Mouse (Mus musculus) cerebellum, postnatal 36 days (tissue): Measurements from ENCODE around the gene Fndc3b.
"Not testable (repeated sequence)": the region's sequence is repeated elsewhere in the genome, so short reads cannot be mapped to it uniquely, and the experiment has no call there.

ENCODE experiments used
- DNase-seq, 2 experiments: peaks; one replicate each; pipeline ENCODE4 v3.0.0; 2021 to 2022; ENCODE audit warnings: mixed read lengths in 2 of 2

Fndc3b gene

DNA sequence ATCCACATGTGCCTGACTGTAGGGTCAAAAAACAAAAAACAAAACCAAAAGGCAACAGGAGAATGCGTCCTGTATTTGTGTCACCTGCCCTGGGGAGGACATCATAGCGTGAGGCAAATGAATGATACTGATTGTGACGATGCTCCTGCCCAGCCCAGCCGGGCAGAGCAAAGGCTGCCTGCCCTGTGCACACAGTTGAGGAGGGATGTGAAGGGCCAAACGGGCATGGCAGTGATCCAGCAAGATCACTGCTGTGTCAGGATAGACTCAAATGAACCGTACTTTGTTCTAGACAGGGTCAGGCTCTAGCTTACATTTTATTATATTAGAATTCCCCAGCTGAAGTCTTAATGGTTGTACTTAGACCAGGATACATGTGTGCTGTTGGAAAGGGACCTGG lies 219.3 kb downstream of the Fndc3b start:
- DNase-seq: no peak

DNA sequence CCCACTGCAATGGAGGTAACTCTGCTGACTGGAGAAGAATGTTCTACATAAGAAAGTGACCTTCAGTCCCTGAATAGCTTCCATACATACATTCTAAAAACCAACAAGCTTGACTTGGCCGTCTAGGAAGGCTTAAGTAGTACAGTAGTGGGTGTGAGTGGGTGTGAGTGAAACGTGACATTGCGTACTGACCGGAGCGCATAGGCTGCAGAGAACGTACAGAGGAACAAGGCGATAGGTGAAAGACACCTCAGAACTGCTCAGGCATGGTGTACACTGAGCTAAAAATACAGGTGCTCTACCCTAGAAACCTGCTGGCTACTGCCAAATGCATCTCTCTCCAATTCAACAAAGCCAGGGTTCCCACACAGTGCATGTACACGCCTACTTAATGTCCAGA lies 219.7 kb downstream of the Fndc3b start:
- DNase-seq: no peak

DNA sequence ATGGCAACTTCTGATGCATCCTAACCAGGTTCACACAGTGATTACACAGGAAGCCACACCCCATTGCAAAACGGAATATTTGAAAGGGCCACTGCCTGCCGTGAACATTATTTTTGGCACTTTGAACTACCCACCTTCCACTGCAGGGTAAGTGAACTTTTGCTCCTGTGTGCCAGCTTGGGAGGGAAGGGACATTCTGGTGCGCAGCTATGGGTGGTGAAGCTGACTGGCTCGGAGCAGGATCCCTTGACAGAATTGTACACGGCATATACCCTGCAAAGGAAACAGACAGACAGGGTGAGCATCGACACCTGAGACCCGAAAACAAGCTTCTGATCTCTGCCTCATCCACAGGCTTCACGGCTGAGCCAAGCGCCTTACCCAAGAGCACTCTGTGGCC lies 220.2 kb downstream of the Fndc3b start:
- DNase-seq: no peak

DNA sequence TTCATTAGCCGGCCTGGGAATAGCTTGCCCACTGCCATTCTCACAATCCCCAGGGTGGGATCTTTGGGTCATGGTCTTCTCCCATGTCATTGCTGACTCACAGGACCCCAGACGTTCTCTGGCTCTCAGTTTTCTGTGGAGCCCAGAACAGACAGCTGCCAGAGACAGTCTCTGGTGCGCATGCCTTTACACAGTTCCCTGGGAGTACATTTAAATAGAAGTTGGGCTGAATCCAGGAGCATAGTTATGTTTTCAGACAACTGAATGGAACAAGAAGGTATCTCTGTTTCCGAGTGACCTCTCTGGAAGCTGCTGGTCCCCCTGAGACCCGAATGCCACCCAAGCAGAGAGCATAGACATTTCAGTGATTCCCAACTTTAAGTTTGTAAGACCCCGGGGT lies 221.6 kb downstream of the Fndc3b start:
- DNase-seq: no peak

DNA sequence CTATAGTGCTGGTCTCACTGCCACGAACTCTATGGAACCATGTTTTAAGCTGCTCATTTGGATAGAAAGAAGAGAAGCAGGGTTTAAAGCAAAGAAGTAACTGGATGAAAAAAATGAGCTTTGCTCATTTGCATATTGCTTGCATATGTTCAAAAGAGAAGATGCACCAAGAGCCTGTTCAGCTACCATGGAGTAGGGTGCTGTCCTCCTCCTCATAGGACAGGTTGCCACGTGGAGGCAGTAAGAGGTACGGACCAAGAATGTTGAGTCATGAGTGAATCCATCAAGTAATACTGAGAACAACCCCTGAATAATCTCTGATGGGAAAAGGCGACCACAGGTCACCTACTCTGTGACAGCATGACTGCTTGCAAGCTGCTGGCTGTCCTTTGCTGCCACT lies 226.0 kb downstream of the Fndc3b start:
- no peak for DNase-seq

DNA sequence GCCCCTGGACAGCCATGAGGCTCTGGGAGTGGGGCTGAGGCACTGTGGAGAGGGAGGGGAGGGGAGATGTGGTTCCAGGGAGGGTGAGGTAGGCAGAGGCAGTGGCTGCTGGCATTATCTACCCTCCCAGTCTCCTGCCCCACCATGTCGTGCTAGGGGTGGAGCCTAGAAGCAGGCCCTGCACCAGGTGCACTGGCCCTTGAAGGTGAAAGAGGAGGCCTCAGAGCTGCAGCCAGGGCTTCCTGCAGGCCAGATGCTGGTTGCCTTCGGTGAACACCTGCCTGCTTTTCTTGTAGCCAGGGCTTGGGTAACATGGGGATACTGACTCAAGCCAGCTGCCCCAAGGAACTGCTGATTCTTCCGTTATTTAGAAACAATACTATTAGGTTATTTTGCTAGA lies 226.4 kb downstream of the Fndc3b start:
- no peak for DNase-seq

DNA sequence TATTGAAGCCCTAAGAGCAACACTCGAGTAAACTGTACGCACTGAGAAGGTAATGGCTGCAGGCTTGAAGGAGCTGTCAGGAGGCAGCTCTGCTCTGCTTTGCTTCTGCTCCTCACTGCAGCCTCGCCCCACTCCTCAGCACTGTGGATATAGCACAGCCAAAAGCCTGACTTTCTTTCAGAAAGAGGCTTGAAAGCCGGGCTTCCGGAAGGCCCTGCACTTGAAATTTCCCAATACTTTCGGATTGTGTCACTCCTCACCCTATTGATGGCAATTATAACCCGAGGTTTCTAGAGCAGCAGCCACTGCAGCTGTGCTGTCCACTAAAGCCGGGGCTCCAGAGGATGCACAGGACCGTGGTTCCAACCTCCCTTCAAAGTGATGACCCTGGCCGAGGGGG lies 227.3 kb downstream of the Fndc3b start:
- DNase-seq: no peak

DNA sequence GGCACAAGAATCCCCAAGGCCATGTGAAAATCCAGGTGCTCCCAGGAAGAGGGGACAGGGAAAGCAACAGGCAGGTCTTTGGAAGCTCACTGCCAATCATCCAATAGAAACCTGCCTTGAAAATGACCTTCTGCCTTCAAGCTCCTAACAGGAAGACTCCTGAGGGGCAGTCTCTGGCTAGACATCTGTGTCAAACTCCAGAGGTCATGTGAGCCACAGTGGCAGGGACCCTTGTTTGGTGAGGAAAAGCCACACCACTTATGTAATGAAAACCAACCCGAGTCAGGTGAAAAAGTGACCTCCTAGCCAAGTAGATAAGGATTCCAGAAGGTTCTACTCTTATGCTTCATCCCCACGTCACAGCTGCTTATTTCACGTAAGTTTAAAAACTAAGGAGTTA lies 227.8 kb downstream of the Fndc3b start:
- no peak for DNase-seq

DNA sequence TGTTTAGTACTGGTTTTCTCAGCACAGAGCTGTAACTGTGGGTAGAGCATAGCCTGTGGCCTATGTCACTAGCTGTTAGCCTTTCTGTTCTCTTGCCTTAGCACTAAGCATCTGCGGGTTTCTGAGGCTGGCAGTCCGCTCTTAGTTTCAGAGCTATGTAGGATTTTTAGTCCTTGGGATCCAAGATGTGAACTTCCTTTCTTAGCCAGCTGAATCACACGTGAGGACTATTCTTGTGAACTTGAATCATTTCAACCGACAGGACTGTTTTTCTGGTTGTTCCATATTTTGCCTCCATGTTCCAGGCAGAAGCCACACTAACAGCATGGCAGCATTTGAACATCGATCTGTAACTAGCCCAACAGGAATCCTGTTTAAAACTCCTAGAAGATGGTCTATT lies 229.4 kb downstream of the Fndc3b start:
- DNase-seq: no peak

DNA sequence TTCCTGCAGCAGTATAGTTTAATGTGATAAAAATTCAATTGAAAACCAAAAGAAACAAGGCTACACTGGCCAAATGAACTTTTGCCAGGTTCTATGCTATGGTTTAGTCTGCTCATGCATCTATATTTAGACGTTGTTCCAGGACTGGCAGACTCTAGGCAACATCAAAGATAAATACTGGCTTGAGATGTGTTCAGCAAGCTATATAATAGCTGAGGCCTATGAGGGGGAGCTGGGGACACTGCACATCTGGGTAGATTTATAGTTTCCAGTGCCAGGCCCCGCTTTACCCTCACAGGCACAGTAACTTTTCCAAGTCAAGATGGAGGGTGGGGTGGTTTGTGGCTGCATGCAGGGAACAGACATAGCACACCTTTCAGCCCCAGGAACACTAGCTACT lies 231.7 kb downstream of the Fndc3b start:
- DNase-seq: no peak

DNA sequence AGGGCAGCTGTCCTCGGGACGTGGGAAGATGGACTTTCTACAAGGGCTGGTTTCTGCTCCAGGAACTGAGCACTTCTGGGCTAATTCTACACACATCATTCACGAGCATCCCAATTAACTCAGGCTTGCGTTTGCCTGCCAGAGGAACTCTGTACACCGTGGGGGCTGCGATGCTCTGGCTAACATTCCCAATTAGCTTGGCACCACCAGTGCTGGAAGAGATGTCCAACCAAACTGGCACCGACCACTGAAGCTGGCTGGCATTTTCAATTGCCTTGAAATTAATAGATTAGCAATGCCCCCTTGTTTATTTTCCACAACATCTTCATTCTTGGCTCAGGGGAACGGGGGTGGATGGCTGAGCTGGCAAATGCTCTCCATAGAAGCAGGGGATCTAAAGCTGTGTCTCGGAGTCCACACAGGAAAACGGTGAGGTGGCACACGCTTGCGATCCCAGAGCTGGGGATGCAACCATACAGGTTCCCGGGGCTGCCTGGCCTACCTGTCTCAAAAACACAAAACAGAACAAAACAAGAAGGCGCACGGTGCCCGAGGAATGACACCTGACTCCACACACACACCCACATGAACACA lies 232.4 kb downstream of the Fndc3b start:
- DNase-seq: no peak

DNA sequence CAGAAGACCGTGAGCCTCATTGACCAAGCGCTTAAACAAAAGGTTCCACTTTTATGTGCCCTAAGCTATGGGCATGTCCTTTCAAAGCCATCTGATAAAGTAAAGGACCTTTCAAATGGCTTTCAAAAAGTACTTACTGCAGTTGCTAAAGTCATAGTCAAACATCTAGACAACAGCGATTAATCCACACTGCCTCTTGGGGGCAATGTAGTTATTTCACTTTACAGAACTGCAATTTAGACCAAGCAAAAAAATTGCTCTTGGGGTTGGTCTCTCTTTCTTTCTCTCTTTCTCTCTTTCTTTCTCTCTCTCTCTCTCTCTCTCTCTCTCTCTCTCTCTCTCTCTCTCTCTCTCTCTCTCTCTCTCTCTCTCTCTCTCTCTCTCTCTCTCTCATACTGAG lies 233.4 kb downstream of the Fndc3b start:
- DNase-seq: not testable (repeated sequence)

DNA sequence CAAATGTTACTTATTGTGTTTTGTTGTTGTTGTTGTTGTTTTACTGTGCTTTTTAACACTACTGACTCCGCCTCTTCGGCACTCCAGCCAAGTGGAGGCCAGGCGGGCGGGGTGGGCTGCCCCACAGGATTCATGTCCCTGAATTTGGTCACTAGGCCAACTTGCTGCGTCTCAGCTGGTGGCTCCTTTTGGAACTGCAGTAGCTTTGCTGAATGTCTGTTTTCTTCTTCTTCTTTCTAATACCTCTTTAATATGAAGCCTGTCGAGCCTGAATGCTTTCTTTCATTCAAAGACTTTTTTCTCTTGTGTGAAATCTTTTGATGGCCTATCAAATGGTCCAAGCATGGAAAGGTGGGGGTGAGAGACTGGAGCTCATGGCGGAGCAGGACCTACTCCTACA lies 235.2 kb downstream of the Fndc3b start:
- no peak for DNase-seq

DNA sequence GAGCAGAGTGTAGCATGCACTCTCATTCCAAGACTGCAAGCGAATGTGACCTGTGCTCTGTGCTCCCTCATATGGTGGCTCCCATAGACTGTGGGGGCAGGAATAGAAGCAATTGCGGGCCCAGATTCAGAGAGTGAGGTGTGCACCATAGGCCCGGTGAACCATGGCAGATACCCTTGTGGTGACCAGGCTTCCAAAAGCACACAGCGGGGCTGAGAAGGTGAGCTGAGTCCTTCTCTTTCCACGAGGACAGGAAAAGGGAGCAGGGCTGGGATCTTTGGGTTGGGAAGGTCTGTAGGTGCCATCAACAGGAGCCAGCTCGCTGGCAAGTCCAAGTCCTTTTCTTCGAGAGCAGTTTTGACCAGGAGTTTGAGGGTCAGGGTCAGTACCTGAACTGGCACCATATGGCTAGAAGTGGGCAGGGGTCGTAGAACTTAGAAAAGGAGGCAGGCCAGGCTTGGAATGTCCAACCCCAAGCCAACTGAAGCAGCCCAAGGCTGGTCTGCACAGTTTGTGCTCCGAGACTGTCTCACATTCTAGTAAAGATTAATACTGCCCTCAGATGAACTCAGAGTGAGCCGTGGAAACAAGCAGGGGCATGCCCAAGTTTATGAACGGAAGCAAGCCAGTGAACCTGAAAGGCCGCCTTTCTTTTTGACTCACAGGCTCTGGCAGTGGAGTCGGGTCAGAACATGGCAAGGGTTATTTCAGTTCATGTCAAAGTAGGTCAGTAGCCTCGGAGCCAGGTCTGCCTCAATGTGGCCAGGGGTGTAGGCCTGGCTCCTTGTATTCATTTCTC lies 237.1 kb downstream of the Fndc3b start:
- DNase-seq: no peak

DNA sequence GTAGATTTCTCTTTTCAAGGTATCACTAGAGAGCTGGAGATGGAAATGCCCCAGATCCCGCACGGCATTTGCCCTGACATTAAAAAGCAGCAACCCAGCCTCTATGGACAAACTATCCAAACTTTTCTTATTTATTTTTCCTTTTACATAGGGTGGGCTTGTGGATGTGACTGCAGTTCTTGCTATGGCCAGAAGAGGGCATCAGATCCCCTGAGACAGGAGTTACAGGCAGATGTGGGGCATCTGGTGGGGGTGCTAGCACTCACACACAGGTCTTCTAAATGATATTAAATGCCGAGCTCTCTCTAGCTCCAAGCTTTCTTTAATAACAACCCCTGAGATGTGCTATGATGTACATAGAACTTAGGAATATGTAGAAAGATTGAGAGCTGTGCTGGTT lies 238.3 kb downstream of the Fndc3b start:
- no peak for DNase-seq

DNA sequence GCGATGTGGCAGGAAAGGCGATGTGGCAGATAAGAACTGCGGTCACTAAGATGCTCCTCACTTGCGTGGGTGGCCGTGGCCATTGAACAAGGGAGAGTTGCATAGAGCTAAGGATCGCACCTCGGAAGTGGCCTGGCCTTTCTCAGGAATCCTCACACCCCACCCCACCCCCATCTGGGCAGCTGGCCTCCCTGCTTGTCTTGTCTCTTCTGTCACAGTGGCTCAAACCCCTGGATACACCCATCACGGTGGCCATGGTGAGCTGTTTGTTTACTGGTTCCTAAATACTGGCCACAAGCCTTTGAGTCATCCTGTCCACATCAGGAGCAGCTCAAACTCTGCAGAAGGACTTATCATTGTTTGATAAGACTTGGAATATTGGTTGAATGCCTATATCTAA lies 240.3 kb downstream of the Fndc3b start:
- DNase-seq: no peak

DNA sequence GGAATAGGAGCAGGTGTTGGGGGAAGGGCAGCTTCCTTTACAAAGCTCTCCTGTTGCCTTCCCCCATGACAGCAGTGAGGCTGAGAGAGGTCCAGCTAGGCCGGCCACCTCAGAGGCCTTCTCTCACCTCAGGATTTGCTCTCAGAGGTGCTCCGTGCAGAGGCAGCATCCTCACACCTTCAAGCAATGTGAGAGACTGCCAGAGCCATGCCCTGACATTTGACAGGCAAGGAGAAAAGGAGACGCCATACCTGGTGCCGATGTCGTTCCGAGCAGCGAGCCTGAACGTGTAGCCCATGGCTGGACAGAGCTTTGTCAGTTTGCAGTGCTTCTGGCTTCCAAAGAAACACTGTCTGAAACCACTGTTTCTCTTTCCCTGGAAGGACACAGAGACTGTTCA lies 241.1 kb downstream of the Fndc3b start:
- no peak for DNase-seq

DNA sequence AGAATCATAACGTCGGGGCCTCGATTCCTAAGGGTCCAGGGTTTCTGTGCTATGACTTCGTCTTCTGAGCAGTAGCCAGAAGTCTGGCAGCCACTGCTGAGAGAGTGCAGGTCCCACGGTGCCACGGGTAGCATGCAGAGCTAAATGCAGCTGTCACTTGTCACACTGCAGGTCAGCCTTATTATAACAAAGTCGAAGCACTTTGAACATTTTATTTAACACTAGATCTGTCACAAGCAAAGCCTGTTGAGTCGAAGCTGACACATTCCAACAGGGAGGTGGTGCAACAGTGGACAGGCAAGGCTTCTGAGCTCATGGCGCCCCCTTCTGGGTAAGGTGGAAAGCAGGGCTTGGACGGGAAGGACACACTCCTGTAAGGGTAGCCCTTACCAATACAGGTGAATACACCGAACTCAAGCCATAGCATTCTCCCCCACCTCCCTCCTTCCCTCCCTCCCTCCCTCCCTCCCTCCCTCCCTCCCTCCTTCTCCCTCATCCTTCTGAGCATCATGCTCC lies 243.5 kb downstream of the Fndc3b start:
- DNase-seq: no peak

DNA sequence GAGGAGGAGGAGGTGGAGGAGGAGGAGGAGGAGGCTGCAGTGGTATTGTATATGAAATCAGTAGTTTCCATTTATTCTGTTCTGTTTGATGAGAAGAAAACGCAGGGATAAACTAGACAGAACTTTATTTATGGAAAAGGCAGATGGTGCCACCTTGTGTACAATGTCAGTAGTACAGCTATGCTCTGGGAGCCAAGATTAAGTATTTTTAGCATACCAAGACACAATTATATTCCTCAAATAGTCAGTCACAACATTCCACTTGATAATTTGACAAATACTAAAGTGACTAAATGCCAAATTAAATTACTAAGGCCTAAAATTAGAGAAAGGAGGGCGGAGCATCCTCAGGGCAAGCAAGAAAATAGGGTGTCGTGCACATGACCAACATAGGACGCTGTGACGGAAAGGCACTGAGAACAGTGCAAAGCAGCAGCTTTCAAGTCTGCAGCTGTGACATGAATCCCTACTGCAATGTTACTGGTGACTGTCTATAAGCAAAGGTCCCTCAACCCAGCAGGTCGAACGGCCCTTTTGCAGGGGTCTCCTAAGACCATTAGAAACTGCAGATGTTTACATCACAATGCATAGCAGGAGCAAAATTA lies 244.7 kb downstream of the Fndc3b start:
- DNase-seq: peak in 1 of 2 experiments; percentile 47

DNA sequence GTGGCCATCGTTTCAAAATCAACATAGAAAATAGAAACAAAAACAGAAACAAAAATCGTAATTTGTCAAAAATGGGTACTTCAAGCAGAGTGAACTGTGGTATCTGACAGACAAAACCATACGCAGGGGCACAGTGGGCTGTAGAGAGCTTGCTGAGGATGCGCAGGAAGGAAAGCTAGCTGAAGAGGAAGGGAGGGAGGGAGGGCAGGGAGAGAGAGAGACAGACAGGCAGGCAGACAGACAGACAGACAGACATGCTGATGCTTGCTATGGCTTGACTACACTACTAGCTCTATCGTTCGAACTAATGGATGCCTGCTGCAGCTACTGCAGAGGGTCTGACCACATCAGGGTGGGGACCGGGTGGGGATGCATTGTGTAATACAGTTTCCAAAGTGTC lies 247.7 kb downstream of the Fndc3b start:
- no peak for DNase-seq

DNA sequence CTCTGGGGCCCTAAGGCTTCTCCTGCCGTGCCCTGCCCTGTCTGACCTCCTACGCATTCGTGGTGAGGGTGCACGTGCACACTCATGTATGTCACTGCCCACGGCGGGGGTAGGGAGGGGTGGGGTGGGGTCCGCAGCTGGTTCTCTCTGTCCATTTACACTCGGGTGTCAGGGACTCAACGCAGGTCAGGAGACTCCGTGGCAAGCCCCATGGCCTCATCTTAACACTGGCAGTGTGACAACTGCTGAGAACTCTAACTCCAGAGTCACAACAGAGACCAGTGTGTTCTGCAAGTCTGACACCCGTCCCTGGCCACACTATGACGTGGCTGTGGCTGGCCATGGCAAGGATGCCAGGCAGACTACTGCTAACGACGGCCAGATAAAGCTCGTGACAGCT lies 248.2 kb downstream of the Fndc3b start:
- DNase-seq: no peak

DNA sequence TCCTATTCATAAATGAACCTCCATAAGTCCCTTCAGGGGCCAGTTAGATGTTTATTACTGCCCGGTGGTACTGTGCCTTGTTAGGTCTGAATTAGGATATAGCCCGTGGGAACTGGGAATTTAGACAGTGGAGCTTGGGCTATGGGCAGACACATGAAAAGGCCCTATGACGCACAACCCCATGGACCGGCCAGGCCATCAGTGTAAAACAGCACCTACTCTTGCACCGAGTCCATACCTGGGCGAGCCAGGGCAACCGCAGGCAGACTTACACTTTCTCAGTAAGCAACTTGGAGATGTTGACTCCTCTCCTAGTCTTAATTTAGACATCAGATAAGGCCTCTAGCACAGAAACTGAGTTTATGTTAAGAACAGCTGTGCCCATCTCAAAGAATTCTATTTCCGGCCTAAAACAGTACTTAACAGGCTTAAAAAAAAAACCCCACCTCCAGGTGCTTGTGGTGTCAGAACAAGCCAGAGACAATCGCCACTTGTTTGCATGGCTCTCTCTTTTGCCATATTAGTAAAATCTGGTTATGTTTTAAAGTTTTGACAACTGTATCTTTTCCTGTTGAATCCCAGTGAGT lies 248.7 kb downstream of the Fndc3b start:
- no peak for DNase-seq

DNA sequence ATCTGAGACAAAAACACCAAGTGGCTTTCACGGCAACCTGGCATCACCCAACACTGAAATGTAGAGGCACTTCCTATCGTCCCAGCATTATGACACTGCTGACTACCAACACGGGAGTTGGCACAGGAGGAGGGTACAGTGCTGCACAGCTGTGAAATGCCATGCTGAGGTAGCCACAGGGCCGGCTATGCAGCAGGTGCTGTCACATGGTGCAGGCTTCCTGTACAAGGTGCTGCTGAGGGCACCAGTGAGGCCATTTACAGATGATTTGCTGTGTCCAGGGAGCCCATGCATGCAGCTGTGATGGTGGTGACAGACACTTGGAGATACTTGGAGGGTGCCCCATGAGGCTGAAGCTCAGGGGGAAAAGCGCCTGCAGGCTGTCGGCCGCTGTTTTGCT lies 249.2 kb downstream of the Fndc3b start:
- DNase-seq: no peak

DNA sequence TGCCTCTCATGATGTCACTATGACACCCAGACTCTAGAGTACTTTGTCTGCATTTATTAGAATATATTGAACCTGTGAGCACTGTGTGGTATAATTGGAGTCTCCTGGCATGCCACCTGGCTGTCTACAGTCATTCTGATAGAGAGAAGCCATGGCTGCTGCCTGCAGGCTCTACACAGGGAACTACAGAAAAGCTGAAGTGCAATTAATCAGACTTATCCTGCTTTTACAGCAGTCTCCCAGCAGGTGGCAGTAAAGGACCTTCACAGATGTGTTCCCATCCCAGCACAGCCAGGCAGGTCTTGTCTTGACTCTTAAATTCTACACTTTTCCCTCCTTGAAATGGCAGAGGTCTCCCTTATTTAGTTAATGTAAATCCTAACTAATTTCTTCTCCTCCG lies 250.1 kb downstream of the Fndc3b start:
- peak; percentile 65 to 74 for DNase-seq
